Mouse (Mus musculus) hindbrain, embryonic 15.5 days (tissue): Measurements from ENCODE around the gene Cerk. TPM values are rescaled to one million over a fixed set of nuclear protein-coding genes. Genes with fewer than 3 reads are reported as not detected.

Experiments used
- ATAC-seq: fragments of 200-750 bp; cut with Nextera tagmentation; 2 replicates; pipeline ENCODE4 v1.8.0; 2017; ENCODE audit warnings: low read depth, moderate number of reproducible peaks, moderate TSS enrichment; ENCODE audit not compliant: low FRiP score
- H3K27ac ChIP-seq: fragments of 300-500 bp; sonication (generic); replicated peaks from 2 replicates; pipeline ENCODE4 v1.5.1; 2015; ENCODE audit warnings: mild to moderate bottlenecking, inconsistent platforms
- H3K27me3 ChIP-seq: fragments of 300-500 bp; sonication (generic); 2 replicates; pipeline ENCODE4 v1.6.1; 2015; ENCODE audit warnings: control low read depth, inconsistent platforms
- H3K36me3 ChIP-seq: fragments of 300-500 bp; sonication (generic); 2 replicates; pipeline ENCODE4 v1.6.1; 2015; ENCODE audit warnings: control low read depth, inconsistent platforms
- H3K4me1 ChIP-seq: fragments of 300-500 bp; sonication (generic); replicated peaks from 2 replicates; pipeline ENCODE4 v1.6.1; 2015; ENCODE audit warnings: control low read depth, inconsistent platforms
- H3K4me2 ChIP-seq: fragments of 300-500 bp; sonication (generic); 2 replicates; pipeline ENCODE4 v1.6.1; 2015; ENCODE audit warnings: moderate library complexity, mild to moderate bottlenecking, inconsistent platforms
- H3K4me3 ChIP-seq: fragments of 300-500 bp; sonication (generic); 2 replicates; pipeline ENCODE4 v1.5.1; 2015; ENCODE audit warnings: mild to moderate bottlenecking, inconsistent platforms
- H3K9ac ChIP-seq: fragments of 300-500 bp; sonication (generic); 2 replicates; pipeline ENCODE4 v1.6.1; 2015; ENCODE audit warnings: inconsistent platforms
- H3K9me3 ChIP-seq: fragments of 300-500 bp; sonication (generic); 2 replicates; pipeline ENCODE4 v1.6.1; 2016; ENCODE audit warnings: control low read depth, inconsistent platforms
- WGBS: fragments of 180-500 bp; shearing (Covaris S2); methylation state at CpG from one replicate; pipeline ENCODE4 v1.1.7; 2015; 5-methylcytosine and 5-hydroxymethylcytosine counted together
- polyA plus RNA-seq: library from polyadenylated mRNA; unstranded; fragments of >200 nt; fragmentation: Nextera tagmentation; extraction: Ambion mirVana; gene quantifications from 2 replicates; pipeline ENCODE4 v1.2.1, GENCODE M21; 2015

Gene Cerk
- polyA plus RNA-seq, 1 experiment from 2014 or later: 23.2 TPM

DNA sequence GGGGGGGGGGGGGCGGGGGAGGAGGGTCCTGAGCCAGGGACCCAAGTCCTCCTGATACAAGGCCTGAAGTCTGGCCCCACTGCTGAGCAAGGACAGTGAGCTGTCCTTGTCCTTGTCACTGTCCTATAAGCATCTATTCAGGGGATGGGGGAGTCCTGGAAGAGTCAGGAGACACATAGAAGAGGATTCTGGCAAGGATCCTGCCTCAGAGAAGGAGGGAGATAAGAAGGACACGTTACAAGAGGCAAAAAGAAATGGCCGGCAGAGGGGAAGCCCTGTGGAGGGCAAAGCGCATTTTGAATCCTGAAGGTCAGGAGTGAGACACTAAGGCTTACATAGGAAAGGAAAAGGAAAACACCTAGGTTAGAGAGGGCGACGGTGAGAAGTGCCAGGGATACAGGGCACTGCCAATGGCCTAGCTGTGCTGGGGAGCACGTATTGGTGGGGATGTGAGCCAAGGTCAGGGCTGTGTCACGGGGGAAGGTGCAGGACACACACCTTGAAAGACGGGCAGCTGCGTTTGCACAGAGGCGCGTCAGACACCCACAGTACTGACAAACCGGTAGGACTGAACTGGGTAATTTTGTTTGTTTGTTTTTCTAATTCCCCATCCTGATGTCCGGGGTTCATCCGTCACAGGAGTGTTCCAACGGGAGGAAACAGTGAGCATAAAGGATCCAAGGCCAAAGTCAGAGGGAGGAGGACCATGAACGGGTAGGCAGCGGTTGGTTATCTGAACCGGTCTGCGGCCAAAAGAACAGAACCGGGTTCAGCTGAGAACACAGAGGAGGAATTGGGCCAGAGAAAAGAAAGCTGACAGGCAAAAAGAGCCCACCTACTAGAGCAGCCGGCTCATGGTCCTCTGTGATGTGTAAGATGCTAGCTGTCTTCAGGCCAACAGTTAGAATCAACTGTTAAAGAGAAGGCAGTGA, 8.9 kb downstream of the Cerk start:
- WGBS: 75% methylated on average over 22 of the region's 22 CpGs
- Histone ChIP-seq H3K9me3 (no peaks in the 10 kb centered on the region), H3K4me3 (no peak overlapping the region), H3K27me3 (no peaks in the 10 kb centered on the region), H3K36me3 (no peaks in the 10 kb centered on the region), H3K4me1 (peaks cover 13% of the 10 kb centered on the region), H3K27ac (no peak overlapping the region), H3K4me2 (no peak overlapping the region), H3K9ac (no peak overlapping the region)
- ATAC-seq: peak; percentile 51

DNA sequence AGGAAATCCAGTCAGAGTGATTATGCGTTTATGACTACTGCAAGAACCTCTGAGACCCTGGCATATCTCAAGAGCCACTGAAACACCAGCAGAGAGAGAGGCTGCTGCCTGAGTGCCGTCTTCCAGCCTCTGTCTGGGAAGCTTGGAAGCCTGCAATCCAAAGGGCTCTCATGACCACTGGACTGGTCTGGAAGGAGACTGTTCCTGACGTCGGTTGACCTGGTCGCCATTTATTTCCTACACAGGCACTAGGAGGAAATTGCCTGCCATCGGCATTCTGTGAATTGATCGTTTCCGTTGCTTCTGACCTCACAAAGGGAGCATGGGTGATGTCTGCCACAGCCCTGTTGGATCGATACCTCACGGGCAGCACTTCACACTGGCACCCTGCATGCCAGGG, 9.8 kb downstream of the Cerk start:
- no peaks in the 10 kb centered on the region for H3K27me3 ChIP-seq
- H3K4me2 ChIP-seq: no peak overlapping the region
- WGBS: 89% methylated on average over 10 of the region's 10 CpGs
- H3K4me1 ChIP-seq: 0 out of 2 replicates have a peak, but pooled peaks cover 9% of the 10 kb centered on the region
- H3K9ac ChIP-seq: no peak overlapping the region
- no peak for ATAC-seq
- H3K4me3 ChIP-seq: no peak overlapping the region
- no peak overlapping the region for H3K27ac ChIP-seq
- no peaks in the 10 kb centered on the region for H3K36me3 ChIP-seq
- no peaks in the 10 kb centered on the region for H3K9me3 ChIP-seq

GRCm38 (mm10) chr15:86175253-86176050, 10.5 kb downstream of the Cerk start:
- Histone ChIP-seq H3K27ac (no peak overlapping the region), H3K27me3 (no peaks in the 10 kb centered on the region), H3K9ac (no peak overlapping the region), H3K4me3 (no peak overlapping the region), H3K36me3 (no peaks in the 10 kb centered on the region), H3K9me3 (no peaks in the 10 kb centered on the region), H3K4me1 (0 out of 2 replicates have a peak, but pooled peaks cover 9% of the 10 kb centered on the region), H3K4me2 (no peak overlapping the region)
- WGBS: 83% methylated on average over 3 of the region's 3 CpGs
- ATAC-seq: no peak

DNA sequence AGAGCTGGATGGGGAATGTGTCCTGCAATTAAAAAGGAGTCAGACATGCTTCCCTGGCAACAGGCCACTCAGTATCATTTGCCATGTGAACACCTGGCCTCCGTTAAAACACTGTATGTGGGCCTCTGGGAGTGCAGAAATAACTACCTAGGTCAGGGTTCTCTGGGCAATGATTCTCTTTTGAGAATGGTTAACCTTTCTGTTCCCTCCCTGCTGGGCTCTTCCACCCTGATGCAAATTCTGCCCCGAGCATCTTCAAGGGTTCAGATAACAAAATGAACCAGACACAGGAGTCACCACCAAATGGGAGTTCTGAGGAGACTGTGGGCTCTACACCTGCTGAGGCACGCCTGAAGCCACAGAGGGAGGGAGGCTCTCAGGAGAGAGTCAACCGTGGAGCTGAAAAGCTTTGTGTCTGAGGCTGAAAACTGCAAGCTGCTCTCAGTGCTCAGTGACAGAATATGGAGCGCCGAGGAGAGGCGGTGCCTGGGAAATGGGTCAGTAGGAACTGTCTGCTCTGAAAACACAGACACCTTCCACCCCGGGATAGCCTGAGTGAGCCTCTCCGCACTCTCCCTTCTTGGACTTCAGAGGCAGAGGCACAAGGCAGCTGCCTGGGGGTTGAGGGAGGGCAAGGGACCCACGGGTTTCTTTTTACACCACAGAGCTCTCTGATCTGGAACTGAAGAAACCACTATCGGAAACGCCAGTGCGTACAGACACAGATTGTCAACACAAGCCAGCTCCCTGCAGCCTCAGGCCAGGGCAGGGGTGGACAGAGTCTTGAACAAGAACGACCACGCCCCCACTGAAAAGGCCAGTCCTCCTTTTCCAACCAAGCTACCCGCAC, 12.6 kb downstream of the Cerk start:
- Histone ChIP-seq H3K27ac (no peak overlapping the region), H3K4me3 (no peak overlapping the region), H3K9ac (no peak overlapping the region), H3K9me3 (no peaks in the 10 kb centered on the region), H3K36me3 (no peaks in the 10 kb centered on the region), H3K27me3 (no peaks in the 10 kb centered on the region), H3K4me2 (no peak overlapping the region), H3K4me1 (peaks cover 25% of the 10 kb centered on the region)
- 49% methylated on average over 16 of the region's 16 CpGs for WGBS
- ATAC-seq: no peak

DNA sequence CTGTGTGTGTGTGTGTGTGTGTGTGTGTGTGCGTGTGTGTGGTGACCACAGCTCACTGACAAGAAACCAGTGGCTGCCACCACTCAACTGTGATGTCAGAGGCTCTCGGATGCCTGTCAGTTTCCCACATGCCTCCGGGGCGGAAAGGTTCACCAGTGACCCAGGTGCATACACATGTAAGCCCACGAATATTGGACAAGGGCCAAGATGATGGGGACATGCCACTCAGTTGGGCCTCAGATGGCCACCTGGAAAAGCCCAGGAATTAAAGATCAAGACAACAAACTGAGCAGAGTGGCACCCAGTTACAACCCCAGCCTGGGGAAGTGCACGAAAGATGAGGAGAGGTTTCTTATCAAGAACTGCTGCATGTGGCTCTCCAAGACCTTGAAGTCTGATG, 13.4 kb downstream of the Cerk start:
- 73% methylated on average over 6 of the region's 6 CpGs for WGBS
- Histone ChIP-seq H3K27ac (no peak overlapping the region), H3K4me1 (peaks cover 26% of the 10 kb centered on the region), H3K36me3 (no peaks in the 10 kb centered on the region), H3K4me3 (no peak overlapping the region), H3K9me3 (no peaks in the 10 kb centered on the region), H3K9ac (no peak overlapping the region), H3K4me2 (no peak overlapping the region), H3K27me3 (no peaks in the 10 kb centered on the region)
- no peak for ATAC-seq

DNA sequence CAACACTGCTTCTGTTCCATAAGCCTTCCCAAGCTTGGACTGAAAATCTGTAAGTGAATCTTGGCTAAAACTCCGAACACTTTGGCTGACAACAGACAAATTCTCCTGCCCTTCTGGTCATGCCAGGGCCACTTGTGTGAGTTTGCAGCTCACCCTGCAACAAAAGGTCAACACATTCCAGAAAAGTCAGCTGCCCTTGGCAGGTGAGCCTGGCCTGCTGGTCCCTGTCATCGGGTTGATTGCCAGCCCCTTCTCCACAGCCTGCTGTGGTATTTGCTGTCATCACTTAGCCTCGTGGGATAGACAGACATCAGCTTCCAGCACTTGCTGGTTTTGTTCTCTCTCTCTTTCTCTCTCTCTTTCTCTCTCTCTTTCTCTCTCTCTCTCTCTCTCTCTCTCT, 13.8 kb downstream of the Cerk start:
- no peaks in the 10 kb centered on the region for H3K9me3 ChIP-seq
- no peaks in the 10 kb centered on the region for H3K27me3 ChIP-seq
- no peak overlapping the region for H3K4me2 ChIP-seq
- peaks cover 26% of the 10 kb centered on the region for H3K4me1 ChIP-seq
- no peak for ATAC-seq
- no peaks in the 10 kb centered on the region for H3K36me3 ChIP-seq
- no peak overlapping the region for H3K9ac ChIP-seq
- 62% methylated on average over 3 of the region's 3 CpGs for WGBS
- H3K27ac ChIP-seq: no peak overlapping the region
- H3K4me3 ChIP-seq: no peak overlapping the region

DNA sequence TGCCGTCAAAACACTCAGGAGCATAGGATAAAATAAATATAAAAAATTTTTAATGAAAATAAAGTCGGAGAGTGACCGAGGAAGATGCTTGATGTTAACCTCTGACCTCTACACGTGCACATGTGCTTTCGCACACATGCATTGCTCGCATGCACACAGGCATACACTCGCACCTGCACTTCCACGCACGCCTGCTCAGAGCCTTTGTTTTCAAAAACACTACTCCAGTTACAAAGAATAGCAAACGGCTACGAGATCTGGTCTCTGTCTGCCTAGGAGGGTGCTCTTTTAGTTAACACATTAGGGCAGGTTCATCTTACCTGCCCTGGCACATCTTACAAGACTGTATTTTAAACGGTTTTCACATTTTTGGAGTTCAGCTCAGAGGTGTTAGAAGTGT, 14.6 kb downstream of the Cerk start:
- ATAC-seq: no peak
- Histone ChIP-seq H3K4me1 (peaks cover 26% of the 10 kb centered on the region), H3K27ac (no peak overlapping the region), H3K4me2 (no peak overlapping the region), H3K27me3 (no peaks in the 10 kb centered on the region), H3K4me3 (no peak overlapping the region), H3K36me3 (no peaks in the 10 kb centered on the region), H3K9me3 (no peaks in the 10 kb centered on the region), H3K9ac (no peak overlapping the region)
- 90% methylated on average over 12 of the region's 12 CpGs for WGBS

- Histone ChIP-seq H3K4me1 (peaks cover 26% of the 10 kb centered on the region), H3K9me3 (no peaks in the 10 kb centered on the region), H3K9ac (no peak overlapping the region), H3K36me3 (no peaks in the 10 kb centered on the region), H3K4me2 (no peak overlapping the region), H3K27ac (no peak overlapping the region), H3K27me3 (no peaks in the 10 kb centered on the region), H3K4me3 (no peak overlapping the region)
- WGBS: 68% methylated on average over 4 of the region's 4 CpGs
- no peak for ATAC-seq
These were observed 16.2 kb downstream of the Cerk start for GRCm38 (mm10) chr15:86169817-86170110.

GRCm38 (mm10) chr15:86168941-86169816, 16.8 kb downstream of the Cerk start:
- no peaks in the 10 kb centered on the region for H3K36me3 ChIP-seq
- H3K4me2 ChIP-seq: no peak overlapping the region; the same call in 1 of the 2 replicates
- no peak overlapping the region for H3K4me3 ChIP-seq
- no peak overlapping the region for H3K27ac ChIP-seq
- 0 out of 2 replicates have a peak, but pooled peaks have one; percentile 10 for ATAC-seq
- no peaks in the 10 kb centered on the region for H3K9me3 ChIP-seq
- no peak overlapping the region for H3K9ac ChIP-seq
- H3K4me1 ChIP-seq: peaks cover 26% of the 10 kb centered on the region
- no peaks in the 10 kb centered on the region for H3K27me3 ChIP-seq
- 76% methylated on average over 12 of the region's 12 CpGs for WGBS

DNA sequence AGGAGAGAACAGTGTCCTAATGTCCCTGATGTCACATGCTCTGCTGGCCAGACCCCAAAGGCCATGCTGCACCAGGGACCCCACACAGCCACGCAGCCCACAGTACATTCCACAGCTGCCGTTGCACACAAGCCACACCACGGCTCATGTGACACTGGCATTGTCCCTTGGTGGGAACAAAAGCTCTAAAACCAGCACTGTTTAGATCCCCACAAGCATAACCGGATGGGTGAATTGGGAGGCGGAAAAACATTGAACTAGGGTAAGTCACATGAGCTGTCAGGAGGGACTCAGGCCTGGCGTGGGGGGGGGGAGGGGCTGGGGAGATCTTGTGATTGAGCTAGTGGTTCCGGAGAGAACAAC, 17.5 kb downstream of the Cerk start:
- WGBS: 17% methylated on average over 7 of the region's 7 CpGs
- no peaks in the 10 kb centered on the region for H3K27me3 ChIP-seq
- H3K4me3 ChIP-seq: no peak overlapping the region
- no peak overlapping the region; the same call in 1 of the 2 replicates for H3K4me2 ChIP-seq
- H3K27ac ChIP-seq: no peak overlapping the region
- no peaks in the 10 kb centered on the region for H3K9me3 ChIP-seq
- peaks cover 21% of the 10 kb centered on the region for H3K4me1 ChIP-seq
- ATAC-seq: 0 out of 2 replicates have a peak, but pooled peaks have one; percentile 6
- H3K9ac ChIP-seq: no peak overlapping the region
- no peaks in the 10 kb centered on the region for H3K36me3 ChIP-seq
